ENCODE assay signal across 8 mouse cellular contexts in genomic region chr16:32430474-32431046, GRCm38 (mm10). TPM values are rescaled to one million over a fixed set of nuclear protein-coding genes. Genes with fewer than 3 reads are reported as not detected.
A peak's percentile ranks its signal among the peaks of the same experiment; 100 is the strongest.
DNase-seq lines count a peak whose midpoint lies in the region; ATAC-seq lines count a peak whose summit lies in the region.

Pcyt1a (plus strand) TSS chr16:32430921.

- H3K27ac ChIP-seq in intestine, embryonic 14.5 days (ENCODE audit: low read depth) = peak within 1 kb of the TSS; percentile 86

- WGBS in intestine, embryonic 14.5 days = under 1% methylated on average over 54 of the region's 54 CpGs

- H3K4me1 ChIP-seq in intestine, embryonic 14.5 days (replicated peaks; ENCODE audit: control insufficient read depth, insufficient read depth, low read length) = peaks cover 12% of the 10 kb centered on the region

- peak within 1 kb of the TSS; percentile 85 for H3K9ac ChIP-seq in intestine, embryonic 14.5 days (ENCODE audit: low read length)

- intact Hi-C loops in left cerebral cortex, postnatal 10 days (cut with DNase I) = no loop called here

- ATAC-seq in intestine, embryonic 14.5 days (replicated peaks; ENCODE audit: low FRiP score, low TSS enrichment, low read depth) = peak; percentile 97
- ATAC-seq in megakaryocyte progenitor cell, adult 5-6 weeks (replicated peaks; ENCODE audit: poor library complexity) = peak; percentile 86

- H3K36me3 ChIP-seq in intestine, embryonic 14.5 days (ENCODE audit: control insufficient read depth, insufficient read depth, low read length) = no peaks in the 10 kb centered on the region

- H3K4me2 ChIP-seq in intestine, embryonic 14.5 days (ENCODE audit: low read length) = peak within 1 kb of the TSS; percentile 89

- no peaks in the 10 kb centered on the region for H3K27me3 ChIP-seq in intestine, embryonic 14.5 days (replicated peaks; ENCODE audit: control insufficient read depth, insufficient read depth, low read length)

- DNase-seq in adrenal gland, adult 2 months = peak; percentile 94
- peak; percentile 96 for DNase-seq in embryo, embryonic 11 days
- peak; percentile 92 for DNase-seq in gastrocnemius, postnatal 25 days
- DNase-seq in intestine, embryonic 14.5 days (ENCODE audit: low spot score) = peak; percentile 95
- peak; percentile 87 to 95 for DNase-seq in left cerebral cortex, postnatal 10 days (ENCODE audit: extremely low spot score in 1 of 2, low spot score in 2 of 2)
- peak; percentile 93 to 95 for DNase-seq in right cerebral cortex, postnatal 10 days (ENCODE audit: low spot score in 2 of 2)
- DNase-seq in urinary bladder, postnatal 14 days (ENCODE audit: low spot score) = peak; percentile 89

- peak within 1 kb of the TSS; percentile 83 for H3K4me3 ChIP-seq in intestine, embryonic 14.5 days (ENCODE audit: low read depth, low read length)

- H3K9me3 ChIP-seq in intestine, embryonic 14.5 days (ENCODE audit: control insufficient read depth, low read length) = no peaks in the 10 kb centered on the region

RNA-seq across cellular contexts. Expression of gene Pcyt1a, which starts in this region (rescaled TPM):
- total RNA-seq in adrenal gland, adult 2 months (2021) = 10 to 100 TPM; 89.9 to 91.2 TPM
- 24.5 and 42.2 TPM in 2 replicates for polyA plus RNA-seq in adrenal gland, adult 2 months (2012; rRNA removed)
- total RNA-seq in gastrocnemius, postnatal 25 days (2021) = 100 to 1,000 TPM in 1 of 2 experiments, 10 to 100 TPM in 1; 95.5 to 104 TPM
- 45.0 and 51.1 TPM in 2 replicates for polyA plus RNA-seq in intestine, embryonic 14.5 days (2014; fragmentation: Nextera tagmentation; extraction: Ambion mirVana)
- total RNA-seq in left cerebral cortex, postnatal 10 days (2021) = 10 to 100 TPM; 44.1 to 44.3 TPM
- 50.2 and 58.1 TPM in 2 replicates for total RNA-seq in megakaryocyte progenitor cell, adult 5-6 weeks (2015)
- total RNA-seq in megakaryocyte progenitor cell, adult 5-6 weeks (2017) = 74.4 and 99.1 TPM in 2 replicates

Comparison
In these comparisons a context has a peak if more than half of its experiments do, and no peak if none do; other contexts are left out.
1. Peak in every context shown above with its lines: DNase-seq, ATAC-seq, H3K4me3 ChIP-seq and H3K27ac ChIP-seq.